Mouse (Mus musculus) adrenal gland, adult 2 months (tissue): ENCODE measurements at regions not wholly inside any gene's neighbourhood (a gene's known extent, or its start where the extent isn't known, plus 50 kb on each side); places are given as distances from the start of the nearest gene placed in this dataset.

Source experiments
- DNase-seq: peaks from one replicate; pipeline ENCODE4 v3.0.0; 2021

- DNase-seq: no peak
These were observed 162.1 kb downstream of the Ice1 start for GRCm38 (mm10) chr13:70475366-70475765.

GRCm38 (mm10) chr13:70499302-70499701, 138.1 kb downstream of the Ice1 start:
- no peak for DNase-seq
